Mouse (Mus musculus): ENCODE results near the gene Mapkapk2.

GRCm38 (mm10) chr1:131123522-131124265, 26.1 kb upstream of the Mapkapk2 start:
- TF ChIP-seq CTCF (IDR thresholded peaks at IDR 0.05 in 2 of 3, conservative IDR thresholded peaks at IDR 0.05 in 1 of 3; ENCODE audit: control insufficient read depth in 1 of 3, insufficient read depth in 1 of 3, low read depth in 2 of 3, low read length in 3 of 3, poor library complexity in 1 of 3, severe bottlenecking in 1 of 3) (no peak), EP300 (IDR thresholded peaks at IDR 0.05; ENCODE audit: low read depth in 1 of 2, low read length in 2 of 2) (no peak), E2F4 (IDR thresholded peaks at IDR 0.05; ENCODE audit: borderline replicate concordance, low read depth, low read length) (no peak), SIN3A (IDR thresholded peaks at IDR 0.05; ENCODE audit: low read length) (no peak), CHD1 (IDR thresholded peaks at IDR 0.05; ENCODE audit: low read depth, low read length) (no peak), HCFC1 (IDR thresholded peaks at IDR 0.05; ENCODE audit: low read depth, low read length) (no peak), CHD2 (IDR thresholded peaks at IDR 0.05; ENCODE audit: low read length) (no peak), POLR2A (IDR thresholded peaks at IDR 0.05; ENCODE audit: control insufficient read depth in 1 of 2, insufficient read depth in 1 of 2, low read depth in 1 of 2, low read length in 2 of 2, poor library complexity in 1 of 2) (no peak), KAT2A (conservative IDR thresholded peaks at IDR 0.05; ENCODE audit: low read depth, low read length) (no peak)
